Mouse (Mus musculus) embryonic facial prominence, embryonic 15.5 days (tissue): Measurements from ENCODE around the gene Ssh1. TPM values are rescaled to one million over a fixed set of nuclear protein-coding genes. Genes with fewer than 3 reads are reported as not detected.

ENCODE experiments used
- ATAC-seq: fragments of 200-750 bp; cut with Nextera tagmentation; 2 replicates; pipeline ENCODE4 v1.8.0; 2017; ENCODE audit warnings: low read depth, moderate TSS enrichment; ENCODE audit not compliant: insufficient number of reproducible peaks, low FRiP score, low TSS enrichment
- H3K27ac ChIP-seq: fragments of 300-500 bp; sonication (generic); replicated peaks from 2 replicates; pipeline ENCODE4 v1.5.1; 2015; ENCODE audit warnings: mild to moderate bottlenecking, inconsistent platforms
- H3K27me3 ChIP-seq: fragments of 300-500 bp; sonication (generic); 2 replicates; pipeline ENCODE4 v1.6.1; 2015; ENCODE audit warnings: inconsistent platforms
- H3K36me3 ChIP-seq: fragments of 300-500 bp; sonication (generic); 2 replicates; pipeline ENCODE4 v1.6.1; 2015; ENCODE audit warnings: mild to moderate bottlenecking, inconsistent platforms
- H3K4me1 ChIP-seq: fragments of 300-500 bp; sonication (generic); 2 replicates; pipeline ENCODE4 v1.6.1; 2015; ENCODE audit warnings: inconsistent platforms
- H3K4me2 ChIP-seq: fragments of 300-500 bp; sonication (generic); replicated peaks from 2 replicates; pipeline ENCODE4 v1.6.1; 2015; ENCODE audit warnings: mild to moderate bottlenecking, inconsistent platforms
- H3K4me3 ChIP-seq: fragments of 300-500 bp; sonication (generic); replicated peaks from 2 replicates; pipeline ENCODE4 v1.5.1; 2015; ENCODE audit warnings: mild to moderate bottlenecking, inconsistent platforms
- H3K9ac ChIP-seq: fragments of 300-500 bp; sonication (generic); 2 replicates; pipeline ENCODE4 v1.6.1; 2015; ENCODE audit warnings: inconsistent platforms
- H3K9me3 ChIP-seq: fragments of 300-500 bp; sonication (generic); replicated peaks from 2 replicates; pipeline ENCODE4 v1.6.1; 2016; ENCODE audit warnings: inconsistent platforms
- WGBS: fragments of 180-500 bp; shearing (Covaris S2); methylation state at CpG from one replicate; pipeline ENCODE4 v1.1.7; 2015; 5-methylcytosine and 5-hydroxymethylcytosine counted together
- polyA plus RNA-seq: library from polyadenylated mRNA; unstranded; fragments of >200 nt; fragmentation: Nextera tagmentation; extraction: Ambion mirVana; gene quantifications from 2 replicates; pipeline ENCODE4 v1.2.1, GENCODE M21; 2015

The Ssh1 gene
- polyA plus RNA-seq, 1 experiment from 2014 or later, result 12.8 TPM

DNA sequence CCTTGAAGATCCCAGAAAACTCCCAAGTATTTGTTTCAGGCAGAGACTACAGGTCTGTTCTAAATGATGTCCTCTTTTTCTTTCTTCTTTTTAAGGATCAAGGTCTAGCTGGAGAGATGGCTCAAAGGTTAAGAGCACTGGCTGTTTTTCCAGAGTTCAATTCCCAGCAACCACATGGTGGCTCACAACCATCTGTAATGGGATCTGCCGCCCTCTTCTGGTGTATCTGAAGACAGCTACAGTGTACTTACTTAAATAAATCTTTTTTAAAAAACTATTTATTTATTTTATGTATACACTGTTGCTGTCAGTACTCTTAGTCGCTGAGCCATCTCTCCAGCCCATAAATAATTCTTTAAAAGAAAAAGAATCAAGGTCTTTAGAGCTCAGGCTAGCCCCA lies 46.4 kb downstream of the Ssh1 start:
- Histone ChIP-seq H3K4me3 (no peak overlapping the region), H3K27me3 (no peaks in the 10 kb centered on the region), H3K4me2 (no peak overlapping the region), H3K36me3 (peaks cover 92% of the 10 kb centered on the region), H3K9me3 (no peaks in the 10 kb centered on the region), H3K27ac (no peak overlapping the region), H3K4me1 (no peaks in the 10 kb centered on the region), H3K9ac (no peak overlapping the region)
- ATAC-seq, result no peak
- 66% methylated on average over 2 of the region's 2 CpGs for WGBS

- Histone ChIP-seq H3K4me1 (no peaks in the 10 kb centered on the region), H3K9ac (no peak overlapping the region), H3K27me3 (no peaks in the 10 kb centered on the region), H3K4me3 (no peak overlapping the region), H3K27ac (no peak overlapping the region), H3K4me2 (no peak overlapping the region), H3K36me3 (peaks cover 93% of the 10 kb centered on the region), H3K9me3 (no peaks in the 10 kb centered on the region)
- 93% methylated on average over 6 of the region's 6 CpGs for WGBS
- no peak for ATAC-seq
These were observed 48.6 kb downstream of the Ssh1 start for GRCm38 (mm10) chr5:113945126-113945525.

- no peak for ATAC-seq
- Histone ChIP-seq H3K36me3 (peaks cover 79% of the 10 kb centered on the region), H3K9me3 (no peaks in the 10 kb centered on the region), H3K27me3 (no peaks in the 10 kb centered on the region), H3K9ac (no peak overlapping the region), H3K4me3 (no peak overlapping the region), H3K27ac (no peak overlapping the region), H3K4me1 (no peaks in the 10 kb centered on the region), H3K4me2 (no peak overlapping the region)
- WGBS, result 82% methylated on average over 12 of the region's 12 CpGs
These were observed 50.4 kb downstream of the Ssh1 start for GRCm38 (mm10) chr5:113943328-113943727.

GRCm38 (mm10) chr5:113942580-113942979 lies 51.1 kb downstream of the Ssh1 start:
- Histone ChIP-seq H3K27ac (no peak overlapping the region), H3K36me3 (peaks cover 72% of the 10 kb centered on the region), H3K9ac (no peak overlapping the region), H3K9me3 (no peaks in the 10 kb centered on the region), H3K4me2 (no peak overlapping the region), H3K4me3 (no peak overlapping the region), H3K4me1 (no peaks in the 10 kb centered on the region), H3K27me3 (no peaks in the 10 kb centered on the region)
- WGBS, result 83% methylated on average over 12 of the region's 12 CpGs
- no peak for ATAC-seq

GRCm38 (mm10) chr5:113939263-113939900 lies 54.3 kb downstream of the Ssh1 start:
- 56% methylated on average over 12 of the region's 12 CpGs for WGBS
- H3K9ac ChIP-seq, result no peak overlapping the region
- no peak for ATAC-seq
- H3K9me3 ChIP-seq, result no peaks in the 10 kb centered on the region
- H3K36me3 ChIP-seq, result peaks cover 43% of the 10 kb centered on the region
- H3K27me3 ChIP-seq, result no peaks in the 10 kb centered on the region
- H3K4me3 ChIP-seq, result no peak overlapping the region
- H3K27ac ChIP-seq, result no peak overlapping the region
- no peak overlapping the region for H3K4me2 ChIP-seq
- no peaks in the 10 kb centered on the region for H3K4me1 ChIP-seq

DNA sequence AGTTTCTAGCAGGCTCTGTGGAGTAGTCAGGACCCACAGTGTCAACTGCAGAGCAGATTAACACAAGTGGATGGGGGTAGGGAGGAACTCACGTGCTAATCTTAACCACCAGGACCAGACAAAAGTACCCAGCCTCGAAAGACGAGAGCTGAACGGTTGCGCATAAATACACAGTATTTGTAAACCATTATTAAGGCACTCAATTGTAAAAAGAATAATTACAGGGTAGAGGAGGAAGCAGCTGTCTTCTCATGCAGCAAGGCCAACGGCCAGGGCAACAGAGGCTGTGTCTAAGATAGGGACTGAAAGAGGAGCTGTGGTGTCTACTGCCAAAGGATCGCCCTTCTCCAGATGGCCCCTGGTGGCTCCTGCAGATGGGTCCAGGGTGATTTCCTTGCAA lies 56.0 kb downstream of the Ssh1 start:
- Histone ChIP-seq H3K9me3 (no peaks in the 10 kb centered on the region), H3K27ac (no peak overlapping the region), H3K4me2 (no peak overlapping the region), H3K9ac (no peak overlapping the region), H3K36me3 (peaks cover 29% of the 10 kb centered on the region), H3K27me3 (no peaks in the 10 kb centered on the region), H3K4me1 (no peaks in the 10 kb centered on the region), H3K4me3 (no peak overlapping the region)
- ATAC-seq, result no peak
- 66% methylated on average over 7 of the region's 7 CpGs for WGBS

DNA sequence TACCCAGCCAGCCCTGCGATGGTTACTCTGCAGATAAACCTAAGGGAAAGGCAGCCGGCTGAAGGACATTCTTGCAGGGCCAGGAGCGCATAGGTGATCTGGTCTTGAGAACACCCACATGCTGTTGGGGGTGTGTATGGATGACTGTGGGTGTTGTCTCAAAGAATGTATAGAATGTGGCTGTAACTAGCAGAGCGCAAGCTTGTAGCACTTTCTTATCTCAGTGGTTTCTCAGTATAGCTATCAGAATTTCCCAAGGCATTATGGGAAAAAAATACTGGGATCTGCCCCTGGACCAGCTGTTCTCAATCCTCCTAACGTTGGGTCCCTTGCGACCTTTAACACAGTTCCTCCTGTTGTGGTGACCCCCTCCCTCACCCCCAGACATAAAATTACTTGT lies 59.8 kb downstream of the Ssh1 start:
- Histone ChIP-seq H3K4me3 (no peak overlapping the region), H3K4me1 (peaks cover 18% of the 10 kb centered on the region), H3K4me2 (no peak overlapping the region), H3K9ac (no peak overlapping the region), H3K27ac (no peak overlapping the region), H3K9me3 (no peaks in the 10 kb centered on the region), H3K36me3 (no peaks in the 10 kb centered on the region), H3K27me3 (no peaks in the 10 kb centered on the region)
- 61% methylated on average over 6 of the region's 6 CpGs for WGBS
- ATAC-seq, result no peak

DNA sequence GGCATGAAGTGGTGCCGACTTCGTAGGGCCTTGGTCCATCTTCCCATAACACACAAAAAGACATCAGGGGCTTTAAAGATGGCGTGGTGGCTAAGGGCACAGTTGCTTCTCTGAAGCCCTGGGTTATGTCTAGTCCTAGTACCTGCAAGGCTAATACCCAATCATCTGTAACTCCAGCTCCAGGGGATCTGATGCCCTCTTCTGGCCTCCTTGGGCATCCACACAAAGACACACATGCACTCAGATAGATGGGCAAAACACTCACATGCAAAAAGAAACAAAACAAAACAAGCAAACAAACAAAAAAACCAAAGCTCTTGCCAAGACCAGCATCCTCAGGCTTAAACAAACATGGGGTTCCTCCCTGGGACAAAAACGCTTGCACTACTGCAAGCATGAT lies 60.2 kb downstream of the Ssh1 start:
- Histone ChIP-seq H3K4me2 (no peak overlapping the region), H3K27ac (no peak overlapping the region), H3K9ac (no peak overlapping the region), H3K4me1 (peaks cover 18% of the 10 kb centered on the region), H3K4me3 (no peak overlapping the region), H3K27me3 (no peaks in the 10 kb centered on the region), H3K9me3 (no peaks in the 10 kb centered on the region), H3K36me3 (no peaks in the 10 kb centered on the region)
- ATAC-seq, result no peak
- 76% methylated on average over 4 of the region's 4 CpGs for WGBS

- 75% methylated on average over 3 of the region's 3 CpGs for WGBS
- H3K9ac ChIP-seq, result no peak overlapping the region
- H3K36me3 ChIP-seq, result no peaks in the 10 kb centered on the region
- no peak for ATAC-seq
- no peak overlapping the region for H3K27ac ChIP-seq
- no peaks in the 10 kb centered on the region for H3K27me3 ChIP-seq
- no peaks in the 10 kb centered on the region for H3K9me3 ChIP-seq
- H3K4me3 ChIP-seq, result no peak overlapping the region
- peaks cover 18% of the 10 kb centered on the region for H3K4me1 ChIP-seq
- no peak overlapping the region for H3K4me2 ChIP-seq
These were observed 61.4 kb downstream of the Ssh1 start for GRCm38 (mm10) chr5:113932310-113932709.

DNA sequence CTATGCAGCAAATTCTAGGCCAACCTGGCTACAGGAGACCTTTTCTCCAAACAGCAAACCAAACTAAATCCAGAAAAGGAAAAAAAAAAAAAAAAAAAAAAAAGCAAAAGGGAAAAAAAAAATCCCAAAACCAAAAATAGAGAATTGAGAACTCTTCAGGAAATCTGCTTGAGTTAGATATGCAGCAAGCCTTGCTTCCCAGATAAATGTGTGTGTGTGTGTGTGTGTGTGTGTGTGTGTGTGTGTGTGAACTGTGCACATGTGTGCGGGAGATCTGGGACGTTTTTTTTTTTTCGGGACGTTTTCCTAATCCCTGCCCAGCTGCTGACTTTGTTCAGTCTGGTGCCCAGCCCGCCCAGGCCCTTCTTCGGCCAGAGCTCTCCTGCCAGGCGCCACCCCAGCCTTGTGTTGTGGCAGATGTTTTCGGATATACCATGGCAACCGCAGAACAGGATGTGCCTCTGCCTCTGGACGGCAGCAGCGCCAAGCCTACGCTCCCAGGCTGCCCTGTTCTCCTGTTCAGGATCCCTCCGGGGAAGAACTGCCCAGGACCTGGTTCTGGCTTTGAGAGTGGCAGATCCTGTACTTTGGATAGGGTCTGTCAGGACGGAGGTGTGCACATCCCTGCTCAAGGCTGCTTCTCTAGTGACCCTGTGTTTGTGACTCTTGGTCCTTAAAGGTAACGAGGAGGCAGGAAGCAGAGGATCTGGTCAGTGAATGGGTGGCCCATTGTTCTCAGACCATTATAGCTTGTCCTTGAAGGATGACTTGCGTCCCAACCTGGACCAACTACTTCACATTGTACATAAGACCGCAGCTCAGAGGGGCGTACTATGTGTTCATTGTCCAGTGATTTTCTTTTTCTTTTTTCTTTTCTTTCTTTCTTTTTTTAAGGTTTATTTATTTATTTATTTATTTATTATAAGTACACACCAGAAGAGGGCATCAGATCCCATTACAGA lies 62.8 kb downstream of the Ssh1 start:
- WGBS, result 28% methylated on average over 18 of the region's 18 CpGs
- no peak for ATAC-seq
- Histone ChIP-seq H3K9me3 (no peaks in the 10 kb centered on the region), H3K4me3 (no peak overlapping the region; the same call in 1 of the 2 replicates), H3K4me1 (peaks cover 18% of the 10 kb centered on the region), H3K9ac (no peak overlapping the region), H3K27me3 (no peaks in the 10 kb centered on the region), H3K27ac (peak overlapping the region; percentile 82), H3K4me2 (peak overlapping the region; percentile 17; the same call in 1 of the 2 replicates), H3K36me3 (no peaks in the 10 kb centered on the region)

DNA sequence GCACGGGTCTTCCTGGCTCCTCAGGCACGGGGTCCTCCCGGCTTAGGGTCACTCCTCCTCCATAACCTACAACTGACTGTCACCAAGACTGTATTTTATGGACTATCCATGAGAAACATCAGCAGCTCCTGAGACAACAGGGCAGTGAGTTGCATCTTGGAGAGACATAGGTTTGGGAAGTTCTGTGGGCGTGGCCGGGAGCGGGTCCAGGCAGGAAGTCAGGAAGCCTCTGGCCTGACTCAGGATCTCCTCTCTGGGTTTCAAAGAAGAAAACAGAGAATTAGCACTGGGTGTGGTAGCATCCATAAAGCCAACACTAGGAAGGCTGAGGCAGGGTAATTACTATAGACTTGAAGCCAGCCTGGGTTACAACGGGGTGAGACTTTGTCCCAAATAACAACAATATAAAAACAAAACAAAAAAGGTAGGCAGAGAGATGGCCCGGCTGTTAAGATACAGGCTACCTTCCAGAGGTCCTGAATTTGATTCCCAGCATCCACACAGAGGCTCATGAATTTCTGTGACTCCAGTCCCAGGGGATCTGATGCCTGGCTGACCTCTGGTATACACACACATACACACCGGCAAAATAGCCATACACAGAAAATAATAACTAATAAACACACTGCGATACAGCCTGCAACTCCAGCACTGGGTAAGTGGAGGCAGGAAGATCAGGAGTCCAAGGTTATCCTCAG lies 63.6 kb downstream of the Ssh1 start:
- no peak for ATAC-seq
- peaks cover 18% of the 10 kb centered on the region for H3K4me1 ChIP-seq
- H3K9me3 ChIP-seq, result no peaks in the 10 kb centered on the region
- H3K27me3 ChIP-seq, result no peaks in the 10 kb centered on the region
- no peak overlapping the region for H3K9ac ChIP-seq
- no peaks in the 10 kb centered on the region for H3K36me3 ChIP-seq
- peak overlapping the region; percentile 82; the same call in 1 of the 2 replicates for H3K27ac ChIP-seq
- WGBS, result 53% methylated on average over 10 of the region's 10 CpGs
- H3K4me2 ChIP-seq, result no peak overlapping the region
- no peak overlapping the region for H3K4me3 ChIP-seq
